Mouse (Mus musculus) urinary bladder, postnatal 36 days (tissue): ENCODE measurements around the gene Sh2b3.
A peak's percentile ranks its signal among the peaks of the same experiment; 100 is the strongest.
"Not testable (repeated sequence)": the region's sequence is repeated elsewhere in the genome, so short reads cannot be mapped to it uniquely, and the experiment has no call there.

Experiments used
- DNase-seq, 2 experiments: peaks; one replicate each; pipeline ENCODE4 v3.0.0; 2022; ENCODE audit warnings: low spot score in 2 of 2, mixed read lengths in 1 of 2

The Sh2b3 gene

GRCm38 (mm10) chr5:121837441-121838340 is at the start of gene Sh2b3:
Gene Sh2b3, minus strand, starts transcription at chr5:121837646.
- DNase-seq, result no peak

- DNase-seq, result no peak
Measured at GRCm38 (mm10) chr5:121883356-121883755, 45.9 kb upstream of the Sh2b3 start.

GRCm38 (mm10) chr5:121879211-121879610 is 41.8 kb upstream of the Sh2b3 start:
- no peak for DNase-seq

GRCm38 (mm10) chr5:121878703-121879102 is 41.3 kb upstream of the Sh2b3 start:
- DNase-seq, result no peak

- DNase-seq, result no peak
Measured at GRCm38 (mm10) chr5:121876901-121877300, 39.5 kb upstream of the Sh2b3 start.

- DNase-seq, result no peak
Measured at GRCm38 (mm10) chr5:121875041-121875440, 37.6 kb upstream of the Sh2b3 start.

- DNase-seq, result peak; percentile 67 to 78
Measured at GRCm38 (mm10) chr5:121872158-121872557, 34.7 kb upstream of the Sh2b3 start.

GRCm38 (mm10) chr5:121871515-121872030 is 34.1 kb upstream of the Sh2b3 start:
- DNase-seq, result no peak

- DNase-seq, result no peak
Measured at GRCm38 (mm10) chr5:121870832-121871231, 33.4 kb upstream of the Sh2b3 start.

GRCm38 (mm10) chr5:121867963-121868362 is 30.5 kb upstream of the Sh2b3 start:
- no peak for DNase-seq

GRCm38 (mm10) chr5:121864330-121864729 is 26.9 kb upstream of the Sh2b3 start:
- DNase-seq, result no peak

- no peak for DNase-seq
Measured at GRCm38 (mm10) chr5:121861964-121862363, 24.5 kb upstream of the Sh2b3 start.

GRCm38 (mm10) chr5:121858427-121858826 is 21.0 kb upstream of the Sh2b3 start:
- no peak for DNase-seq

- DNase-seq, result no peak
Measured at GRCm38 (mm10) chr5:121856740-121857139, 19.3 kb upstream of the Sh2b3 start.

GRCm38 (mm10) chr5:121854768-121855167 is 17.3 kb upstream of the Sh2b3 start:
- DNase-seq, result no peak

GRCm38 (mm10) chr5:121853368-121854051 is 16.1 kb upstream of the Sh2b3 start:
- peak in 1 of 2 experiments; percentile 62 for DNase-seq

- no peak for DNase-seq
Measured at GRCm38 (mm10) chr5:121849478-121850349, 12.3 kb upstream of the Sh2b3 start.

- DNase-seq, result peak; percentile 89 to 95
Measured at GRCm38 (mm10) chr5:121848743-121849142, 11.3 kb upstream of the Sh2b3 start, which contains the start of gene Pheta1. Gene Pheta1, plus strand, starts transcription at chr5:121848984.

- peak; percentile 50 to 60 for DNase-seq
Measured at GRCm38 (mm10) chr5:121848035-121848519, 10.6 kb upstream of the Sh2b3 start.

- DNase-seq, result not testable (repeated sequence)
Measured at GRCm38 (mm10) chr5:121847269-121847668, 9.8 kb upstream of the Sh2b3 start.

GRCm38 (mm10) chr5:121846322-121846721 is 8.9 kb upstream of the Sh2b3 start:
- DNase-seq, result no peak
